Mouse (Mus musculus) adrenal gland, postnatal 14 days (tissue): Measurements from ENCODE around the gene As3mt. TPM values are rescaled to one million over a fixed set of nuclear protein-coding genes. Genes with fewer than 3 reads are reported as not detected.
"Not testable (repeated sequence)": the region's sequence is repeated elsewhere in the genome, so short reads cannot be mapped to it uniquely, and the experiment has no call there.

Experiments used
- DNase-seq: peaks from one replicate; pipeline ENCODE4 v3.0.0; 2021; ENCODE audit warnings: mixed read lengths
- total RNA-seq: library from RNA; stranded (reverse); gene quantifications from 2 replicates; pipeline ENCODE4 v1.2.3, GENCODE M21; 2021

Gene As3mt
- total RNA-seq, 1 experiment from 2014 or later = 68.2 TPM

DNA sequence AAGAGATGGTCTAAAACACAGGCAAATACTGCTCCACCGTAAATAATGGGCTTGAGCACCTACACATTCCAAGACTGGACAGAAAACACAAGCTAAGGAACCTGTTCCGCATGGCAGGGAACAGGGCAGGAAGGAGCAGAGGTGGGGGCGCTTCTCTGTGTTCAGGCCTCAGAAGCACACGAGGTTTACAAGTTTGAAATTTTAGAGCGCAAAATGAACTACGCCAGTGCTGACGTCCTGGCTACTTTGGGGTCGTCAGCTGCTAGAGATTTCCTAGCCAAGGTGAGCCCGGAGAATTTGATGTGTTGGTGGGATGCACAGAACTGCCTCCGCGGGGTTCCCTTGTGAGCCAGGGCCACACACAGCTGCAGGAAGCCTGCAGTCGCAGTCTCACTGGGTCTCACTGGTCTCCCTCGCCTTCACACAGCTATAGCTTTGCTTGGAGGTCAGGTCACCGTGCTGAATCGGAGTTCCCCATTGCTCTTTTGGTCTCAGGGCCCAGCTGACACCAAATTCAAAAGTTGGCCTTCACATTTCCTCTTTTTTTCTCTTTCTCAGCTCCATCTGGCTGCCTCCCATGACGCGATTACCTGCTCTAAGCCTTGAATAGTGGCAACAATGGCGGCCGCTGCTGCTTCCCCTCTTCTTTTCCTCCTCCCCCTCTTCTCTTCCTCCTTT is 9.3 kb upstream of the As3mt start:
- peak; percentile 13 for DNase-seq

DNA sequence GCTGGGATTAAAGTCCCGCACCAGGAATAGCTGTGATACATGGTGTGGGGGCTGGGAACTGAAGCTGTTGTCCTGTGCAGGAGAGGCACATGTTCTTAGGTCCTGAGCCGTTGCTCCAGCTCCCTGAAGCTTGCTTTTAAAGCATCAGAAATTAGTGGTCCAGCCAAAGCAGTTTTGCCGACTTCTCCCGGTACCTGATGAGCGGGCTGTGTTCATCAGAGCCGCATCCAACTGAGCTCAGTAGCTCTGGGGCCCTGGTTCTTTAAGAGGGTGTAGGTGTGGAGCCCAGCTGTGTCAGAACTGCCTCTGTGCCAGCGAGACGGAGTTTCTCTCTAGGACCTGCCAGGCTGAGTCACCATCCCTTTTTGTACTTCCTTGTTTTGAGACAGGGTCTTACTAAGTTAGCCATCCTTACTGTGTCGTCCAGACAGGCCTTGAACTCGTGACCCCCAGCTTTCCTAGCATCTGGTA is 8.2 kb upstream of the As3mt start:
- DNase-seq = peak; percentile 29

DNA sequence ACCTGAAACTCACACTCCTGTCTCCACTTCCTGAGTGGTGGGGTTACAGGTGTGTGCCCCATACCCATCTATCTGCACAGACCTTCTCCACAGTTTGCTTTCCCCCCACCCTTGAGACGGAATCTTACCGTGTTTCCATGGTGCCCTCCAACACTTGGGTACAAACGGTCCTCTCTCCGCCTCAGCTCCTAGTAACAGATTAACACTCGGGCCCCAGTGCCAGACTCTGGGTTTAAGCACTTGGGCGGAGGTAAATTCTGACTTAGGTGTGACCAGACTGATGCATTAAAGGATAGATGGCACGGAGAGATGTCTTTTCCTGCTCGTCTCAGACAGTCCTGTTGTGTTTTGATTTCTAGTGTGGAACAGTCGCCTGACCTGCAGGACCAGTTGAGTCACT is 6.1 kb upstream of the As3mt start:
- DNase-seq = no peak

DNA sequence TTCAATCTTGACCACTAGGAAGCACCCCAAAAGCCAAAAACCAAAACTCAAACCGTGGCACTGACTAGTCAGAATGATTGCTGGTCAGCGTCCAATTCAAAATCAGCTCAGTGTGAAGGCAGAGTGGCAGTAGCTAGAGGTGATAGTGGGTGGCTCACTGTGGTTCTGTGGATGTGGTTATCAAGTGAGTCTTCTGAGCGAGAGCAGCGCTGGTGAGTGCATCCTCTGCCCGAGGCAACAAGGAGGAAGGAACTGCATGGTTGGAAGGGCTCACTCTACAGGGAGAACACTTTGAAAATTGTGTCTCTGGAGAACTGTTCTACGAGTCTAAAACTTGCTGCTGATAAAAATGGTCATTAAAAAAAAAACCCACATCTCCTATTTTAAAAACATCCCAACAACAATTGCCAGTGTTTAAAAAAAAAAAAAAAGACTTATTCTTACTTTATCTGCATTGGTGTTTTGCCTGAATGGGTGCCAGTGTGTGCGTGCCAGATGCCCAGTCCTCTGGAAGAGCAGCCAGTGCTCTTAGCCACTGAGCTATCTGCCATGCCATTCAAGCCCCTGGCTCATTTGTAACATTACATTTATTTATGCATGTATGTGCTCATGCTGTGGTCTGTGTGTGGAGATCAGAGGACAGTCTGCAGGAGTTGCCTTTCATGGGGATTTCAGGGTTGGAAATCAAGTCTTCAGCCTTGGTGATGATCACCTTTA is 1.3 kb upstream of the As3mt start:
- no peak for DNase-seq

DNA sequence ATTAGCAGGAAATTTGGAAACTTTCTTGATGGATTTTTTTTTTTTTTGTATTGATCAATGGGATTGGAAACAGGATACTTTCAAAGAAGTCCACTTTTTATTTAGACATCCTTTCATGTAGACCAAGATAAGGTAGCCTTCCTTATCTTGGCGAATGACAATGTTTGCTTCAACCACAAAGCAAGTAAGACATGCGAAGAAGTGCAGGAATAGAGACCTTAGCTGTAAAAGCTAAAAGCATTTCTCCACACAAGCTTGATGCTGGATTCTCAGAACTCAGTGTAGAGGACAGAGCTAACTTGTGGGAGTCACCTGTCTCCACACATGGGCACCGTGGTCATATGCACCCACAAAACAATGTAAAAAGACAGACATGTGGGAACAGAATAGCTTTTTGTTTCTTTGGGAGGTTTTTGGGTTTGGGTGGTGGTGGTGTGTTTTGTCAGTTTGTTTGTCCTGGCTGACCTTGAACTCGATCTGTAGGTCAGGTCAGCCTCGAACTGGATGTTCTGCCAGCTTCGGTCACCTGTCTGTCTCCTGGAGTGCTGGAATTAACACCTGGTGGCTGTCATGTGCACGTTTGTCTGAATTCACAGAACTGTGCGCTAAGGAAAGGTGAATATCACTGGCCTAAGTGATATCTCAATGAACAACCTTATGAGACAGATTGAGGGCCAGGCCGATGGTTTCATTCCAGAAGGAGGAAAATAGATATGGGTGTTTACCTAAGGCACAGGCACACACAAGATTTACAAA is 540 bp upstream of the As3mt start:
- peak; percentile 14 for DNase-seq

DNA sequence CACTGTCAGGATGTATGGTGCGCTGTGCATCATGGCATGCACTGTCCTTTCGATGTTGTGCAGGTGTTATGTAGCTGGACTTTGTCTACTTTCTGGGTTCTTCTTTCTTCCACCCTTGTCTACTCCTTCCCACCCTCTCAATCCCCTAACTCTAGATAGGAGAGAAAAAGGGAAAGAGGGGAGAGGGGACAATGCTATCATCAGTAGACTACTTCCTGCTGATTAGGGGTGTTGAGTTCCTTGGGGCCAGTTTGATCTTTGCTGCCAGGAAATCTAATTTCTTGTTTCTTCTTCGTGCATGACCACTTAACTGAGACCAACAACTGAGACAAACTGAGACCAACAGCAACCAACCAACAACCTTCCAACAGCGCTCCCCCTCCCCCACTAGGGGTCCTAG is 3.4 kb downstream of the As3mt start:
- DNase-seq = no peak

DNA sequence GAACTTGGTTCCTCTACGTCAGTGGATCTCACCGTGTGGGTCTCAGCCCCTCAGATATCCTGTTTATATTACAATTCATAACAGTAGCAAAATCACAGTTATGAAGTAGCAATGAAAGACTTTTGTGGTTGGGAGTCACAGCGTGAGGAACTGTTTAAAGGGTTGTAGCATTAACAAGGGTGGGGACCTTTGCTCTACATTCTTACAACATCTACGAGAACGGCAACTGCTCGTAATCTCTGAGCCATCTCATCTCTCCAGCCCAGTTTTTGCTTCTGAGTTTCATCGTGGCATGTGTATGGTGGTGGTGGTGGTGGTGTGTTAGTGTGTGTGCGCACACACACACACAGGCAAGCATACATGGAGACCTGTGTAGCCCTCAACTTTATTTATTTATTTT is 7.0 kb downstream of the As3mt start:
- no peak for DNase-seq

DNA sequence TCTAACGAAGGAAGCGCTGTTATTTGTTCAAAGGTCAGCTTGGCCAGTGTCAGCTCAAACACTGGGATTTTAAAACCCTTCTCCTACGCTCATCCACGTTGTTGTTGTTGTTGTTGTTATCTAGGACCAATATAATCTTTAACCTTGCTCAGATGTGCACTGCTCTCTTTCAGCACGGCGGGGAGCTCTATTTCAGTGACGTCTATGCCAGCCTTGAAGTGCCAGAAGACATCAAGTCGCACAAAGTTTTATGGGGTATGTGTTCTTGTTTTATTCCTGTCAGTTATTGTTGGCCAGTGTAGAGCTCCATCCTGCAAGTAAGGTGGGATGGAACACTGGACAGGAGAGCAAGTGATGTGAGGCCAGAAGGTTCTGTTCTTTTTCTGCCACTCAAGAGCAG is 7.8 kb downstream of the As3mt start:
- peak; percentile 69 for DNase-seq

DNA sequence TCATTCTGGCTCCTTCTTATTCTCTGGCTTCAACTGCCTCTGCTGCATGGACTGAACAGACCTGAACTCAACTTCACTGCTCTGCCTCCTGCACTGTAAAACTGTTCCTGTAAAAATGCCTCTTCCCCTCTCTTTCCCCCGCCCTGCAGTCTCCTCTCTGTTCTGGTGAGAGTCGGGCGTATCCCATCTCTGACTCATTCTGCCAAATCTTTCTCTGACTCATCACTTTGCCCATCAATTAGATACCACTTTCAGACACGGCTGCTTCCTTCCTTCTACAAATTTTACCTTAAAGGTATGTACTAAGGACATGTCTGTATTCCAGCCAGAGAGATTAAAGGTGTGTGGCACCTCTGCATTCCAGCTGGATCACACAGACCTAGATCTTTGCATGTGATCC is 10.9 kb downstream of the As3mt start:
- DNase-seq = peak; percentile 21

DNA sequence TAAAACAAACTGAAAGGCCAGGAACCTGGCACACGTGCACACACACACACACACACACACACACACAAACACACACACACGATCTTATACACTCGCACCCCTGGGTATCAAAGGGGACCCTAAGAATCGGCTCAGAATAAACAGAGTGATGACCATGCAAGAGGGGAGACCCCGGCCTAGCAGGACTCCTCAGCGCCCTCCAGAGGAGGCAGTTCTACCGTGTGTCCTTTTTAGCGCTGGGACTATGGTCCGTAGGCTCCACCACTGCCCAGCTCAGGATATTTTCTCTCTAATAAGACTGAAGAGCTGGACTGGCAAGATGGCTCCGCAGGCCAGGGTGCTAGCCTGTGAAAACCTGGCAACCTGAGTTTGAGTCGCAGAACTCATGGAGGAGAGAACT is 17.2 kb downstream of the As3mt start:
- DNase-seq = no peak

DNA sequence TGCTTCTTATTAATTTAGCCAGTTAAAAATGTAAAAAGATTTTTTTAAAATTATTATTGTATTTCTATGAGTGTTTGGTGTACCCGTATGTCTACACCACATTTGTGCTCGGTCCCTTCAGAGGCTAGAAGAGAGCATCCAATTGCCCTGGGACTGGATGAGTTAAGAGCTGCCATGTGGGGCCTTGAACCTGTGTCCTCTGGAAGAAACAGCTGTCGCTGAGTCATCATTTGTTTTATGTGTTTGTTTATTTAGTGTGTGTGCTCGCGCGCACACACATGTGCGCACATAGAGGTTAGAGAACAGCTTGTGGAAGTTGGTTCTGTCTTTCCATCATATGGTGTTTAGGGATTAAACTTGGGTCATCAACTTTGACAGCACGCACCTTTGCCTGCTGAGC is 18.9 kb downstream of the As3mt start:
- peak; percentile 24 for DNase-seq

DNA sequence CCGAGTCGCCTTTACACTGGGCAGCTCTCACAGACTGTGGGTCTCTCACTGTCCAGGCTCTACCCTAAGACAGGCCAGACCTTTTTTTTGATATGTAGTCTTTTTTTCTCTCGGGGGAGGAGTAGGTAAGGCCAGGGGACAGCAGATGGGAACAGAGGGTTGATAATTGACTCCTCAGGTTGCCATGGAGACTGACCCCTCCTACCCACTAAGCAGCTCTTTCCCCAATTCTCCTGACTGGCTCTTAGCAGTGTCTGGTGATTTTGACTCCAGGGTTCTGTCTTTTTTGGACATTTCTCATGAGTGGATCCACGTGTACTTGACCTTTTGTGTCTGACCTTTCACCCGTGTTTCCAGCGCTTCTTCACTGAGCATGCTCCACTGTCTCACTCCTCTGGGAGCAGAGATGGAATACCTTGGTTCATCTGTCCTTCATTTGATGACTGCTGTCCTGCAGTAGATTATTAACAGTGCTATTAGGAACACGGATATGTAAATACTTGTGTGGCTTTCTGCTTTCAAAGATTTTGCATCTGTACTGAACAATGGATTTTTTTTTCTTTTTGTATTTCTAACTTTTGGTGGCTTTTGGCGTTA is 20.0 kb downstream of the As3mt start:
- DNase-seq = peak; percentile 45

DNA sequence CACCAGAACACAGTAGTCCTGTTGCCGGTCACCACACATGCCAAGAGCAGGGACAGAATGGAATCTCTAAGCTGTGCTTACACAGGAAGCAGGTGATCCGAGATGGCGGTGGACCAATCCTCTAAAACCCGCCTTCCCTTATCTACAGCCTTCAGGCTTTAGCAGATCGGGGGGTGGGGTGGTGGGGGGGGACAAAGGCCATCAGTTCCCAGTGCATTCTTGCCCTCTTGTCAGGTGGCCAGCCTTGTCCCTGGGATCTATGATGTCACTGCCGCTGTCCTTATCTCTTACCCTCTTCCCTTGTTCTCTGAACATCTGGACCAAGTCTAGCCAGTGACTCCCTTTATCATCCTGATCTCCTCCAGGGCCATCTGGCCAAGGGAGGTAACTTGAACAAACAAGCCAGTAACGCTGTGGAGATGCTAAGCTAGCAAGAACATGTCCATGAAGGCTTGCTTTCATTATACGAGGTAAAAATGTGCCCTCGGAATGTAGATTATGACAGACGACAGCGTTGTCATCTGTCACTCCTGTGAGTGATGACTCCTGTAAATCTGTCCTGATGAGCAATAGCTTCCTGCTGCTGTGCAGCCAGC is 20.8 kb downstream of the As3mt start:
- DNase-seq = peak; percentile 39

DNA sequence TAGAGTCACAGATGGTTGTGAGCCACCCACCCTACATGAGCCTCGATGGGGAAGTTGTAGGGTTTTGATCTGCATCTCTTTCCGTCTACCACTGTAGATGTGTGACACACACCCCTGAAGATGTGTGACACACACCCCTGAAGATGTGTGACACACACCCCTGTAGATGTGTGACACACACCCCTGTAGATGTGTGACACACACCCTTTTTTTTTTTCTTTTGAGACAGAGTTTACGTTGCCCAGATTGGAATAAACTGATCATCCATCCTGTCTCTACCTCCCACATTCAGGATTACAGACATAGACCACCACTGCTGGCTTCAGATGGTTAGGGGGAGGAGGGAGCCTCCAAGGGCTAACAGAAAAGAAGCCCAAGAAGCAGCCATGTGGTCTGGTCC is 21.7 kb downstream of the As3mt start:
- no peak for DNase-seq

DNA sequence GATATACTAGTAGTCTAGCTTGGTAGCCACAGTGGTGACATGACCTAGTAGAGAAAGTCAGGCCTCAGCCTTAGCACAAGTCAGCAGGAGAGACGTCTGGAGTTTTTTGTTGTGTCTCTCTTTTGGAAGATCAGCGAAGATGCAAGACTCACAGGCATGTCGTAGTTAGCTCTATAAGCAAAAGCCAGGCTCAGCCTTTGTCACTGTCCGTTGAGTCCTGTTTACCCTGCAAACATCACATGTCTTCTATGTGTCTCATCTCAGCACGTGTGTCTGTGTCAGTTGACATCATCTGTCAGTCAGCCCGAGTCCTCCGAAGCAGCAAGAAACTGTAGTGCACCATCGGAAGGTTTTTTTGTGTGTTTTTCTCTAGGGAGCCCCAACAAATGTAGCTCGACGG is 24.1 kb downstream of the As3mt start:
- no peak for DNase-seq

DNA sequence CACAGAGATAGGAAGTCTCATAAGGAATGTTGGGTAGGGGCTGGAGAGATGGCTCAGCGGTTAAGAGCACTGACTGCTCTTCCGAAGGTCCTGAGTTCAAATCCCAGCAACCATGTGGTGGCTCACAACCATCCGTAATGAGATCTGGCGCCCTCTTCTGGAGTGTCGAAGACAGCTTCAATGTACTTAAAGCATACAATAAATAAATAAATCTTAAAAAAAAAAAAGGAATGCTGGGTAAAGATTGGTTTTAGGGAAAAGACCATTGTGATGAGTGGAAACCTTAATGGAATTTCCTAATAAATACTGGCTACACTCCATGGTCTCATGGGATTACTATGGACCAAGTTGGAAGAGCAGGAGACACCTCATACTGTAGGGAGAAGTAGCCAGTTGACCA is 25.4 kb downstream of the As3mt start:
- DNase-seq = not testable (repeated sequence)

DNA sequence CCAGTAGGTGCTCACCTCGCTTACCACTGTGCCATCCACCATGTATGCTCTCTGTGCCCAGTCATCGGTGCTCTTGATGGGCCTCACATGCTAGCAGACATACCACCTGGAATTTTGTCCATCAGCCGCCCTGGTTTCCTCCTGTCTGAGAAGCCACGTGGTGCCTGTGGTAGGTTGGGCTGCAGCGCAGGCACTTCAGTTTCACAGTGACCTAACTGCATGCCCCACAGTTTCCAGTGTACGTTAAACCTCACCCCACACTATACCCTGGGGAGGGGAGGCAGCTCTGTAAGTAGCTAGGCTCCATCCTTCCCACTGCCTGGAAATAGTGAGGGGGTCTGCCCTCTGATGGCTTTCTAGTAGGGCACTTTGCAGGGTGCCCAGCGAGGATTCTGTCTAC is 26.4 kb downstream of the As3mt start:
- no peak for DNase-seq

DNA sequence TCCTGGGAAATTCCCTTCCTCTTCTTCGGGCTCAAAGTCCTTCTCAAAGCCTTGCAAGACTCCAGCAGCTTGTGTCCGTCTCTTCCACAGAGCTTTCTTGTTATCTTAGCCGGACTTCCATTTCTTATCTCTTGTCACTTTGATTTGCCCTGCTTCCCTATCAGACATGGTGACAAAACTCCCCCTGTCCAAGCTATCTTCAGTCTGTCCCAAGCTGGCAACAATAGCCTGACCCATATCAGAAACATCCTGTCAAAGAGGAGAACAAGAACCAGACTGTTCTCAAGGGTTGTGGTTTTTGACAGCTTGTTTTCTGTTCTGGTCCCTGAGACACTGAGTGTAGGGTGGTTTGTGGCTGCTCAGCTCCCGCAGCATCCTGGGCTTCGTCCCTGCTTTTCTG is 28.0 kb downstream of the As3mt start:
- no peak for DNase-seq

DNA sequence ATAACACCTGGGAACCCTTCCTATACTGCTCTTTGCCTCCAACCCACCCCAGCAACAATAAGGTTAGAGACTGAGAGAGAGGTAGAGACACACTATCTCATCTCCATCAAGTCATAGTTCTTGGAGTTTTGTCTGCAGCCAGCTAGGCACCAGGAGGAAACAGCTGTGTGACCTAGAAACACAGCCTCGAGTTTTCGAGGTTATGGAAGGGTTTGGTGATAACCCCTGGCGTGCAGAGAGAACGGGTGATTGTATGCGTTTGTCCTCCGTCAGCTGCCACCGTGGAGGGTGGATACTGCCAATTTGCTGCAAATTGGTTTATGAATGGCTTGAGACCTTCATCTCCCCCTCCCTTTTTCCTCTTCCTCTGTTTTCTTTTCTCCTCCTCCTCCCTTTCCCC is 29.8 kb downstream of the As3mt start:
- DNase-seq = no peak

DNA sequence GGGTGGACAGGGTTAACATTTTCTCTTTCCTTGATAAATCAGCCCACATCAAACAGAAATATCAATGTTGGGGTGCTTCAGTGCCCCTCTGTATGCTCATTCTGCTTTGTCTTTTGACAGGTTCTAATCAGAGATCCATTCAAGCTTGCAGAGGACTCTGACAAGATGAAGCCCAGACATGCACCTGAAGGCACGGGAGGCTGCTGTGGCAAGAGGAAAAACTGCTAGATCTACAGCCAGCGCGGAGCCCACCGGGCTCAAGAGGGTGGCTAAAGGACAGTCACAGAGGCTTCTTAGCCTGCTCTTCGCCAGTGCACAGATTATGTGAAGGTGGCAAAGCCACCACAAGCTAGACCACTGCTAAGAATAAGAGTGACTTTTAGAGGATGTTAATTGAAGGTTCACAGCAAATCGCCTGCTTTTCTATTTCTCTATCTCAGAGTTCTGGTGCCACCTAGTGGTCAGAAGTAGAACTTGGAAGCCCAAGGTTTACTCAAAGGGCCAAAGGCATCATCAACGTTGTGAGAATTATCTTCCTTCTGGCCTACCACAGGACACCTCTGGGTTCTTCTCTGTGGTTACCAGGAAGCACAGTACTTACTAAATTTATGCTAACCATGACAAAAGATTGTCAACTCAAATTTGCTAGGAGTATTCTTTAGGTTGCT is 33.2 kb downstream of the As3mt start:
- peak; percentile 78 for DNase-seq

DNA sequence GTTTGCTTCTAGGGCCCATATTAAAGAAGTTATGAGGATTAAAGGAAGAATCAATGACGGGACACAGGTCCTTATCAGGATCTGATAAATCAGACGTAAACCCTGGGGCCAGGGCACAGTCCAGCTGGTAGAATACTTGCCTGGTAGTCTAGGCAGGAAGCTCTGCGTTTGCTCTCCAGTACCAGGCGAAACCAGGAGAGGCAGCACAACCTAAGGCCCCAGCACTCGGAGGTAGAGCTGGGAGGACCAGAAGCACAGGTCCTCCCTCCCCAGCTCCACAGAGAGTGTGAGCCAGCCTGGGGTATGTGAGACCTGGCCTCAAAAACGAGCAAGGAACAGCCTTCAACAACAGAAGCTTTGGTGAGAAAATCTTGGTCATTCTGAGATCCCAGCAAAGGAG is 34.3 kb downstream of the As3mt start:
- no peak for DNase-seq

DNA sequence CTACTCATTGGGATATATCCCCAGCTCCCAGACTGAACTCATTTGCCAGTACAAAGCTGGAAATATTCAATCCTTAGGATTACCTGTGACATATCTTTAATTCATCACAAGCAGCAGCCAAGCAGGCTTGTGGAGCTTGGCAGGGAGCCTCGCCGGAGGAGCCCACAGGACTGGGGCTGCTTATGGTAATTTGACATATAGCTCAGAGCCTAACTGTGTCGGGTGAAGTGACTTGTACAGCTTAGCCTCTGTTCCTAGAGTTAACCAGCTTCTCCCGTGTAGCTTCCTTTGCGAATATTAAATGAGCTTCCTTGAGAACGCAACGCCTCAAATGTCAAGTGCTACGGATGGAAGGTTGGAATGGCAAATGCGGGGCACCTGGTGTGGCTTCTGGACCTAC is 37.4 kb downstream of the As3mt start:
- DNase-seq = no peak
